Mouse (Mus musculus): Measurements from ENCODE around the gene Nbea.

DNA sequence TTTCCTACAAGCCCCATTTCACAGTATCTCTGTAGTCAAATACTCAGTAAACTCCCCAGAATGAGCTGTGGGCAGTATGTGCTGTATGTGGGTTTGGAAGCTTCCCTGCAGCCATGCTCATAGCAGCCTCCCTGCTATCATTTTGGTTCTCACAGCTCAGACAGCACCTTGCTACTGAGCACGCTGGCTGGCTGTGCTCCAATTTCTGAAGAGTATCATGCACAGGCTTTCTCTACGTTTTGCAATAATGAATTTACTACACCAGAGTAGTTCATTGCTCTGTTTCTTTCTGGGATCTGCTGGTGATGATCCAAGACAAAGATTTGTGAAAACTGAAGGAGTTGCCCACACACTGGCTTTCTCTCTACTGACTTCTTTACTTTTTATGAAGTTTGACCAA, 505.8 kb downstream of the Nbea start:
- TF ChIP-seq POLR2A (IDR thresholded peaks at IDR 0.05; ENCODE audit: low read depth, low read length): no peak
- no peak for TF ChIP-seq CTCF (conservative IDR thresholded peaks at IDR 0.05; ENCODE audit: insufficient read depth, insufficient read length, low read depth, low read length)
